In the genomic region with DNA sequence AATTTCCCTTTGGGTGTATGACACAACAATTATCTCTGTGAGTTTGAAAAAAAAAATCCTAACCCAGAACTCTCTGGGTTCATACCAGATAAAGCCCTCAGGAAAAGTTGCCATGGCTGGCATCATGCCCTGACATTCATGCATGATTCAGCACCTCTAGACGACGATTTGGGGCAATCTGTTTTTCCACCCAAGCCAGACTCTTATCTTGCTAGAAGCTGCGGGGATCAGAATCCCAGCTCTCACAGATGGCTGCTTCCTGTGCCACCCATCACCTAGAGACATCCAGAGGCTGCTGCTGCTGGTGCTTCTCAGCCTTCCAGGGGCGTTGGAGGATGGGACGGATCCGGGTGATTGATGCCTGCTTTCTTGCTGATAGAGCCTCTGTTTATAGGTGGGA, we compare ENCODE assay signal across 8 mouse cellular contexts.
DNase-seq lines count a peak whose midpoint lies in the region; ATAC-seq and TF ChIP-seq lines count a peak whose summit lies in the region.

No protein-coding gene starts in this region.

- peak overlapping the region; percentile 66 for H3K4me2 ChIP-seq in myocyte (ENCODE audit: low read depth)

- no peak overlapping the region for H3K4me3 ChIP-seq in cerebellum, adult 2 months (replicated peaks; ENCODE audit: insufficient read depth, low read depth, low read length)
- no peak overlapping the region for H3K4me3 ChIP-seq in myocyte

- peak overlapping the region; percentile 89 for H3K27ac ChIP-seq in cerebellum, adult 2 months (ENCODE audit: insufficient read depth, low read length)

- H3K36me3 ChIP-seq in myocyte (ENCODE audit: control insufficient read depth, insufficient read depth), result no peaks in the 10 kb centered on the region

- WGBS in cerebellum, adult 2 months, result 15% methylated on average over 6 of the region's 6 CpGs

- H3K27me3 ChIP-seq in cerebellum, adult 2 months (ENCODE audit: control insufficient read depth, insufficient read depth, low read length), result no peaks in the 10 kb centered on the region
- no peaks in the 10 kb centered on the region for H3K27me3 ChIP-seq in myocyte (ENCODE audit: control insufficient read depth, insufficient read depth, insufficient read length)

- TF ChIP-seq POLR2A in cerebellum, adult 2 months (IDR thresholded peaks at IDR 0.05; ENCODE audit: borderline replicate concordance, insufficient read depth, low read length), result no peak
- TF ChIP-seq POLR2A in myocyte (IDR thresholded peaks at IDR 0.05; ENCODE audit: insufficient read length, low read depth), result no peak

- no peak overlapping the region for H3ac ChIP-seq in myocyte (ENCODE audit: control insufficient read depth, insufficient read length)

- H3K4me1 ChIP-seq in cerebellum, adult 2 months (ENCODE audit: control insufficient read depth, insufficient read depth, low read length), result peaks cover 18% of the 10 kb centered on the region

- H3K79me2 ChIP-seq in myocyte (ENCODE audit: control insufficient read depth, insufficient read depth), result no peaks in the 10 kb centered on the region

- DNase-seq in ovary, postnatal 36 days (ENCODE audit: low spot score), result peak; percentile 48
- DNase-seq in ovary, postnatal 14 days (ENCODE audit: low spot score), result no peak
- DNase-seq in cerebellum, adult 2 months, result peak; percentile 82 to 86
- peak; percentile 40 for DNase-seq in kidney, postnatal 10 days
- no peak for DNase-seq in gastrocnemius, postnatal 4 days (ENCODE audit: low spot score in 2 of 2)
- DNase-seq in yolk sac, embryonic 10.5 days (ENCODE audit: low spot score), result no peak

- ATAC-seq in granulocyte monocyte progenitor cell, adult 5-6 weeks (replicated peaks; ENCODE audit: poor library complexity, severe bottlenecking), result no peak; the same call in 1 of the 2 replicates

- no peak for TF ChIP-seq CTCF in cerebellum, adult 2 months (IDR thresholded peaks at IDR 0.05; ENCODE audit: borderline replicate concordance, insufficient read depth, low read depth, low read length)

TF ChIP-seq in myocyte, 11 proteins besides CTCF, POLR2A, EP300 and RAD21:
- no peak for TF ChIP-seq REST (IDR thresholded peaks at IDR 0.05; ENCODE audit: insufficient read depth, insufficient read length)

Comparison
In these comparisons a context has a peak if more than half of its experiments do, and no peak if none do; other contexts are left out.
1. DNase-seq: peak in ovary, postnatal 36 days (single experiment), cerebellum, adult 2 months (2 of 2) and kidney, postnatal 10 days (single experiment); none in ovary, postnatal 14 days (single experiment), gastrocnemius, postnatal 4 days (0 of 2) and yolk sac, embryonic 10.5 days (single experiment).